Mouse (Mus musculus) bone marrow macrophage, adult 2 months (primary cell): ENCODE data around the gene Prdm10.

Source experiments
- CTCF ChIP-seq: IDR thresholded peaks from 2 replicates; pipeline ENCODE4 v1.5.1; 2012; ENCODE audit warnings: low read depth, mild to moderate bottlenecking, low read length, moderate library complexity
- POLR2A ChIP-seq: IDR thresholded peaks from 2 replicates; pipeline ENCODE4 v1.6.1; 2012; ENCODE audit warnings: mild to moderate bottlenecking, low read depth, low read length, borderline replicate concordance

DNA sequence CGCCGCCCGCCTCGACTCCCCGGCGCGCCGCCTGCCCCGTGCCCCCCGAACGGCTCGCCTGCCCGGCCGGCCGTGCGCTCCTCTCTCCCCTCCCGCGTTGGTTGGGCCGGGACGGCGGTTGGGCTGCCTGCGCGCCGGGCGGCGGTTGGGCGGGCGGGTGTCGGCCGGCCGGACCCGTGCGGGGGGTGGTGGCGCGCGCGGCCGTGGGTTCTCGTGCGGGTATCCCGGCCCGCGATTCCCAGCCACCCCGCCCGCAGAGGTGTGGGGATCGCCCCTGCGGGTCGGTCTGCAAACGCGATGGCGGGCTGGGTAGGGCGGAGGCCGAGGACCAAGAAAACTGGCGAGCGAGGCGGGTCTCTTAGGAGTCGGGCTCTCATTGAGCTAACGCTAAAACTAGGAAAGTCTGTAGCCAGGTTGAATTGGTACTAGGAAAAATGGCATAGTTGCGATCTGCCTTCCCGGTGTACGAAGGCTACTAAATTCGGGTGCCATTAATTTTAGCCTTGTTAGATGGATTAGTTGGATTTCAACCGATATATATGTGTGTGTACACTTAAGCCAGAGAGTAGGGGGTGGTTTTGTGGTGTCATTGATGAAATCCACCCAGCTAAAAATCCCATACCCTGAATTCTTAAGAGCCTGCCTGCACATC is 799 bp downstream of the Prdm10 start:
- TF ChIP-seq CTCF = no peak
- TF ChIP-seq POLR2A = no peak
